ENCODE assay signal across 9 mouse cellular contexts in the genomic region with DNA sequence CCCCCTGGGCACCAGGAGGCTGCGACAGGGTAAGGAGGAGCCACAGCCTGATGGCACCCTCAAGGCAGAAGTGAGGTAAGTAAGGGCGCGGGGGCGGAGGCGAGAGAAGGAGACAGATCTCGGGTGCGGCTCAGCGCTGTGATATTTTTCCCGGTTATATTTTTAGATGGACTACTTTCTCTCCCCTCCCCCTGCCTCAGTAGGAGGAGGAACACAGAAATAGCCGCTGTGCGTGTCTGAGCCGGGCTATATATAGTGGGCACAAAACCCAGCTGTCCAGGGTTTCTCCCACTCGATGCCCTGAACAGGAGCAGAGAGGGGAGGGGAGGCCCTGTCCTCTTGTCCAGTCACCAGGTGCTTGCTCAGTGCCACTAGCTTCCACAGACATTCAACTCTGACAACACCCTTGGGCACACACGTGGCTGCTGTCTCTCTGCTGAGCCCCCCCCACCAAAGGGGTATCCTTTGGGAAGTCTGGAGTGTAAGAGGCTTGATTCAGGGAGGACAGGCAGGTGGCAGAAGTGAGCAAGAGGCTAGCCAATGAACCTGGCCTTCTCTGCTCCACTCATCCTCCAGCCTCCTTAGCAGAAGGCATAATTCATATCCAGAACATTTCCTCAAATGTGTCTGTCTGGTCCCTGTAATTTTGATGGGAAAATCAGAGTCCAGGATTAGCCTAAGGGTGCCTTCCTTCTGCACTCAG.
DNase-seq lines count a peak whose midpoint lies in the region; ATAC-seq and TF ChIP-seq lines count a peak whose summit lies in the region.
"Had no signal": no experiment of that assay in that cellular context is flagged by ENCODE, and none has a peak within 500 bp of the region (broad histone marks: within the 10 kb centered on the region; RNA-seq: fewer than 3 reads in every experiment).

No protein-coding gene starts in this region.

- peak; percentile 25; the same call in 1 of the 2 replicates for TF ChIP-seq CTCF in stomach, postnatal 0 days (IDR thresholded peaks at IDR 0.05; ENCODE audit: low read depth)

- no peak overlapping the region for H3K9ac ChIP-seq in midbrain, embryonic 15.5 days
- H3K9ac ChIP-seq in midbrain, embryonic 16.5 days (ENCODE audit: low read depth, low read length): no peak overlapping the region
- H3K9ac ChIP-seq in stomach, postnatal 0 days (ENCODE audit: low read length): no peak overlapping the region

- no peak overlapping the region for H3K27ac ChIP-seq in midbrain, embryonic 15.5 days
- H3K27ac ChIP-seq in midbrain, embryonic 16.5 days (ENCODE audit: low read length): no peak overlapping the region
- no peak overlapping the region for H3K27ac ChIP-seq in stomach, postnatal 0 days (replicated peaks)

- TF ChIP-seq EP300 in stomach, postnatal 0 days (optimal IDR thresholded peaks at IDR 0.05): no peak

- no peak overlapping the region for H3K4me2 ChIP-seq in midbrain, embryonic 15.5 days
- H3K4me2 ChIP-seq in midbrain, embryonic 16.5 days (ENCODE audit: low read length): no peak overlapping the region
- H3K4me2 ChIP-seq in stomach, postnatal 0 days (replicated peaks; ENCODE audit: low read depth): no peak overlapping the region

- no peaks in the 10 kb centered on the region for H3K4me1 ChIP-seq in midbrain, embryonic 15.5 days
- peaks cover 3% of the 10 kb centered on the region; the same call in 1 of the 2 replicates for H3K4me1 ChIP-seq in midbrain, embryonic 16.5 days (ENCODE audit: control insufficient read depth, insufficient read depth, low read length)
- no peaks in the 10 kb centered on the region for H3K4me1 ChIP-seq in stomach, postnatal 0 days (replicated peaks; ENCODE audit: control insufficient read depth, insufficient read depth)

- no peaks in the 10 kb centered on the region for H3K27me3 ChIP-seq in midbrain, embryonic 15.5 days (replicated peaks)
- no peaks in the 10 kb centered on the region for H3K27me3 ChIP-seq in midbrain, embryonic 16.5 days (ENCODE audit: control insufficient read depth, insufficient read depth, low read depth, low read length)
- no peaks in the 10 kb centered on the region for H3K27me3 ChIP-seq in stomach, postnatal 0 days (ENCODE audit: control insufficient read depth, insufficient read depth, low read length)

- ATAC-seq in midbrain, embryonic 15.5 days (replicated peaks): 0 out of 2 replicates have a peak, but pooled peaks have one; percentile 25
- no peak for ATAC-seq in midbrain, embryonic 16.5 days
- no peak for ATAC-seq in stomach, postnatal 0 days (ENCODE audit: low FRiP score, low TSS enrichment)

- H3K4me3 ChIP-seq in midbrain, embryonic 15.5 days: no peak overlapping the region
- no peak overlapping the region for H3K4me3 ChIP-seq in midbrain, embryonic 16.5 days (ENCODE audit: low read depth, low read length)
- no peak overlapping the region for H3K4me3 ChIP-seq in stomach, postnatal 0 days (ENCODE audit: low read depth, low read length)

- H3K9me3 ChIP-seq in midbrain, embryonic 15.5 days: no peaks in the 10 kb centered on the region
- H3K9me3 ChIP-seq in midbrain, embryonic 16.5 days (replicated peaks; ENCODE audit: control insufficient read depth, low read length, poor library complexity, severe bottlenecking): no peaks in the 10 kb centered on the region
- H3K9me3 ChIP-seq in stomach, postnatal 0 days (ENCODE audit: control insufficient read depth, low read length): no peaks in the 10 kb centered on the region
- H3K9me3 ChIP-seq: G1E had no signal

- peak; percentile 16 to 34 for DNase-seq in heart, adult 9 months (ENCODE audit: low spot score in 2 of 2)
- peak; percentile 29 to 42 for DNase-seq in layer of hippocampus, postnatal 36 days
- no peak for DNase-seq in stomach, postnatal 0 days (ENCODE audit: low spot score)
- DNase-seq in kidney, postnatal 25 days: no peak
- DNase-seq in adrenal gland, adult 2 months: no peak
- no peak for DNase-seq in cerebellum, adult 11 months

- 78% methylated on average over 14 of the region's 14 CpGs for WGBS in midbrain, embryonic 15.5 days
- WGBS in midbrain, embryonic 16.5 days: 80% methylated on average over 14 of the region's 14 CpGs
- WGBS in stomach, postnatal 0 days: 63% methylated on average over 14 of the region's 14 CpGs

- no peaks in the 10 kb centered on the region for H3K36me3 ChIP-seq in midbrain, embryonic 15.5 days (replicated peaks)
- H3K36me3 ChIP-seq in midbrain, embryonic 16.5 days (ENCODE audit: control insufficient read depth, insufficient read depth, low read length): no peaks in the 10 kb centered on the region
- no peaks in the 10 kb centered on the region for H3K36me3 ChIP-seq in stomach, postnatal 0 days (ENCODE audit: control insufficient read depth, insufficient read depth, low read length)
- H3K36me3 ChIP-seq: G1E had no signal

Comparison
In these comparisons a context has a peak if more than half of its experiments do, and no peak if none do; other contexts are left out.
1. DNase-seq: peak in heart, adult 9 months (2 of 2) and layer of hippocampus, postnatal 36 days (2 of 2); none in stomach, postnatal 0 days (single experiment), kidney, postnatal 25 days (0 of 2), adrenal gland, adult 2 months (single experiment) and cerebellum, adult 11 months (single experiment).